Comparison of ENCODE assay signal across 11 mouse cellular contexts in the genomic region with DNA sequence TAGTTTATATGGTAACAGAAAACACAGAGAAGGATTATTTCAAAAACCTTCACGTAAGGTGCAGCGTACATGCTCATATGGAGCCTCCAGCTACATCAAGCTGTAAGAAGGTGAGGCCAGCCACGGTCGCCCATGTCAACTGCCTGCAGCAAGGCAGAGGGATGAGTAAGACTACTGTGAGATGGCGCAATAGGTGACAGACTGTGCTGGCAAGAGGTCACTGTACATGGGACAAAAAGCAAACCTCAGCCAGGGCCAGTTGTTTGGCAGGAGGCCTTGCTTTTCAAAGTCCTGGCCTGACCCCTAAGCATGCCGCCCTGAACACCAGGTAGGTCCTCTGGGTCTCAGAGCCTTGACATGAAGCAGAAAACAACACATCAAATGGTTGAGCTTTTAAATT.
DNase-seq lines count a peak whose midpoint lies in the region; TF ChIP-seq lines count a peak whose summit lies in the region.
"Had no signal": no experiment of that assay in that cellular context is flagged by ENCODE, and none has a peak within 500 bp of the region (broad histone marks: within the 10 kb centered on the region; RNA-seq: fewer than 3 reads in every experiment).

No protein-coding gene starts in this region.

- H3K4me3 ChIP-seq in layer of hippocampus, adult 2 months = no peak overlapping the region
- H3K4me3 ChIP-seq: neural tube, embryonic 13.5 days had no signal

- peak; percentile 57 for DNase-seq in spleen, adult 12 weeks (ENCODE audit: low spot score)
- no peak for DNase-seq in spleen, adult 18-20 months
- peak; percentile 19 for DNase-seq in fat pad, adult 2 months (ENCODE audit: extremely low read depth, low read depth, low spot score)
- peak; percentile 61 to 85 for DNase-seq in kidney, postnatal 25 days
- DNase-seq in yolk sac, embryonic 10.5 days (ENCODE audit: low spot score) = peak; percentile 43
- no peak for DNase-seq in layer of hippocampus, adult 2 months (ENCODE audit: low spot score in 2 of 2)
- no peak for DNase-seq in cerebellum, adult 9-11 months
- no peak for DNase-seq in cerebellum, adult 18-20 months
- DNase-seq: cerebellum, adult 9-10 months; thymus, adult 18-20 months had no signal

- no peak overlapping the region for H3K27ac ChIP-seq in layer of hippocampus, adult 2 months
- H3K27ac ChIP-seq: neural tube, embryonic 13.5 days had no signal

- no peak for TF ChIP-seq CTCF in layer of hippocampus, adult 2 months (conservative IDR thresholded peaks at IDR 0.05)

Comparison
In these comparisons a context has a peak if more than half of its experiments do, and no peak if none do; other contexts are left out.
1. DNase-seq: peak in spleen, adult 12 weeks (single experiment), fat pad, adult 2 months (single experiment), kidney, postnatal 25 days (2 of 2) and yolk sac, embryonic 10.5 days (single experiment); none in spleen, adult 18-20 months (0 of 2), layer of hippocampus, adult 2 months (0 of 2), cerebellum, adult 9-11 months (single experiment) and cerebellum, adult 18-20 months (0 of 2).